Mouse (Mus musculus) right cerebral cortex, postnatal 4 days (tissue): ENCODE results near the gene Wfs1.
"Not testable (repeated sequence)": the region's sequence is repeated elsewhere in the genome, so short reads cannot be mapped to it uniquely, and the experiment has no call there.

Experiments used
- DNase-seq: peaks from one replicate; pipeline ENCODE4 v3.0.0-alpha.2; 2022

The Wfs1 gene

GRCm38 (mm10) chr5:36988781-36989624 lies at the start of gene Wfs1:
Gene Wfs1 (minus strand): TSS chr5:36989205.
- peak; percentile 94 for DNase-seq

- DNase-seq = no peak
Observed at GRCm38 (mm10) chr5:37036884-37037283, 47.9 kb upstream of the Wfs1 start.

GRCm38 (mm10) chr5:37035896-37036295 lies 46.9 kb upstream of the Wfs1 start:
- no peak for DNase-seq

GRCm38 (mm10) chr5:37035192-37035591 lies 46.2 kb upstream of the Wfs1 start:
- DNase-seq = no peak

- no peak for DNase-seq
Observed at GRCm38 (mm10) chr5:37030753-37031152, 41.7 kb upstream of the Wfs1 start.

- DNase-seq = peak; percentile 45
Observed at GRCm38 (mm10) chr5:37029326-37029905, 40.4 kb upstream of the Wfs1 start.

- DNase-seq = peak; percentile 67
Observed at GRCm38 (mm10) chr5:37028486-37029311, 39.7 kb upstream of the Wfs1 start.

GRCm38 (mm10) chr5:37028104-37028485 lies 39.1 kb upstream of the Wfs1 start:
- peak; percentile 94 for DNase-seq

GRCm38 (mm10) chr5:37027701-37028100 lies 38.7 kb upstream of the Wfs1 start:
- no peak for DNase-seq

- no peak for DNase-seq
Observed at GRCm38 (mm10) chr5:37017222-37017621, 28.2 kb upstream of the Wfs1 start.

GRCm38 (mm10) chr5:37015612-37016310 lies 26.8 kb upstream of the Wfs1 start:
- DNase-seq = peak; percentile 56

- peak; percentile 46 for DNase-seq
Observed at GRCm38 (mm10) chr5:37010666-37011317, 21.8 kb upstream of the Wfs1 start.

GRCm38 (mm10) chr5:37009761-37010160 lies 20.8 kb upstream of the Wfs1 start:
- not testable (repeated sequence) for DNase-seq

GRCm38 (mm10) chr5:37002001-37002400 lies 13.0 kb upstream of the Wfs1 start:
- DNase-seq = peak; percentile 93

- DNase-seq = no peak
Observed at GRCm38 (mm10) chr5:37001002-37001401, 12.0 kb upstream of the Wfs1 start.

- no peak for DNase-seq
Observed at GRCm38 (mm10) chr5:36997996-36998395, 9.0 kb upstream of the Wfs1 start.

GRCm38 (mm10) chr5:36996410-36996809 lies 7.4 kb upstream of the Wfs1 start:
- no peak for DNase-seq

- DNase-seq = no peak
Observed at GRCm38 (mm10) chr5:36990631-36991350, 1.8 kb upstream of the Wfs1 start.

- no peak for DNase-seq
Observed at GRCm38 (mm10) chr5:36990196-36990595, 1.2 kb upstream of the Wfs1 start.

- no peak for DNase-seq
Observed at GRCm38 (mm10) chr5:36989625-36989977, 596 bp upstream of the Wfs1 start.

- DNase-seq = no peak
Observed at GRCm38 (mm10) chr5:36988124-36988780, 753 bp downstream of the Wfs1 start.
